Mouse (Mus musculus) spleen, adult 2 months (tissue): ENCODE measurements around the gene Hoxc10.

Experiments used
- CTCF ChIP-seq: fragments of 200-500 bp; IDR thresholded peaks from 2 replicates; pipeline ENCODE4 v1.5.1; 2011; ENCODE audit warnings: mild to moderate bottlenecking, inconsistent platforms; ENCODE audit not compliant: insufficient read depth, insufficient read length, insufficient replicate concordance; ENCODE audit errors: extremely low read depth
- POLR2A ChIP-seq: fragments of 200-500 bp; IDR thresholded peaks from 2 replicates; pipeline ENCODE4 v1.6.1; 2011; ENCODE audit warnings: low read depth, low read length, inconsistent platforms

- TF ChIP-seq CTCF (no peak), POLR2A (no peak)
Observed at GRCm38 (mm10) chr15:102917972-102918572, 48.5 kb upstream of the Hoxc10 start.
